Mouse (Mus musculus) stomach, embryonic 16.5 days (tissue): ENCODE data around the gene Rasgef1a. TPM values are rescaled to one million over a fixed set of nuclear protein-coding genes. Genes with fewer than 3 reads are reported as not detected.

ENCODE experiments used
- microRNA-seq: library from miRNA; unstranded; fragments of <30 nt; microRNA quantifications from one replicate; pipeline ENCODE4, GENCODE M21; 2016
- polyA plus RNA-seq: library from polyadenylated mRNA; unstranded; fragments of >200 nt; fragmentation: Nextera tagmentation; extraction: Ambion mirVana; gene quantifications from 2 replicates; pipeline ENCODE4 v1.2.1, GENCODE M21; 2015

Rasgef1a gene
- polyA plus RNA-seq, 1 experiment from 2014 or later, result 0.39 TPM

Small RNAs within 50 kb of the gene (microRNA-seq; reads per million reads assigned to microRNA genes)
- not detected for gene Mir7044

Other genes starting within 250 kb of the Rasgef1a start
- 86.2 and 92.3 TPM in 2 replicates for gene Zfp637, start 170.3 kb upstream of the Rasgef1a start, polyA plus RNA-seq
- gene Zfp239, start 149.3 kb upstream of the Rasgef1a start, polyA plus RNA-seq, result 4.8 and 6.0 TPM in 2 replicates
- 688 and 741 TPM in 2 replicates for gene Hnrnpf, start 111.1 kb upstream of the Rasgef1a start, polyA plus RNA-seq
- gene Fxyd4, start 73.7 kb upstream of the Rasgef1a start, polyA plus RNA-seq, result 2.4 and 4.2 TPM in 2 replicates
- gene Csgalnact2, start 127.7 kb downstream of the Rasgef1a start, polyA plus RNA-seq, result 16.0 and 16.8 TPM in 2 replicates
- gene Ret, start 186.3 kb downstream of the Rasgef1a start, polyA plus RNA-seq, result 11.9 and 13.1 TPM in 2 replicates